Mouse (Mus musculus): ENCODE results near the gene Fbxo8. TPM values are rescaled to one million over a fixed set of nuclear protein-coding genes. Genes with fewer than 3 reads are reported as not detected.

Gene Fbxo8
- polyA plus RNA-seq, 1 experiment from 2014 or later, result 44.8 TPM

GRCm38 (mm10) chr8:56540706-56541105, 10.2 kb upstream of the Fbxo8 start:
- Histone ChIP-seq H3K4me3 (ENCODE audit: low read length) (no peak overlapping the region), H3K27me3 (replicated peaks; ENCODE audit: control insufficient read depth, insufficient read depth, low read length) (no peaks in the 10 kb centered on the region), H3K36me3 (ENCODE audit: control insufficient read depth, insufficient read depth, low read length) (0 out of 2 replicates have a peak, but pooled peaks cover 6% of the 10 kb centered on the region), H3K4me2 (ENCODE audit: low read depth, low read length) (no peak overlapping the region), H3K4me1 (ENCODE audit: control insufficient read depth, insufficient read depth, low read length) (no peaks in the 10 kb centered on the region), H3K27ac (ENCODE audit: low read length) (no peak overlapping the region), H3K9me3 (ENCODE audit: control insufficient read depth, low read length) (no peaks in the 10 kb centered on the region), H3K9ac (ENCODE audit: low read depth, low read length) (no peak overlapping the region)
- WGBS, result 83% methylated on average over 7 of the region's 7 CpGs
- ATAC-seq, result no peak

GRCm38 (mm10) chr8:56547866-56548265, 3.0 kb upstream of the Fbxo8 start:
- Histone ChIP-seq H3K27ac (ENCODE audit: low read length) (no peak overlapping the region), H3K36me3 (ENCODE audit: control insufficient read depth, insufficient read depth, low read length) (no peaks in the 10 kb centered on the region), H3K4me2 (ENCODE audit: low read depth, low read length) (no peak overlapping the region), H3K9me3 (ENCODE audit: control insufficient read depth, low read length) (no peaks in the 10 kb centered on the region), H3K27me3 (replicated peaks; ENCODE audit: control insufficient read depth, insufficient read depth, low read length) (no peaks in the 10 kb centered on the region), H3K4me3 (ENCODE audit: low read length) (no peak overlapping the region), H3K9ac (ENCODE audit: low read depth, low read length) (no peak overlapping the region), H3K4me1 (ENCODE audit: control insufficient read depth, insufficient read depth, low read length) (peaks cover 3% of the 10 kb centered on the region)
- ATAC-seq, result no peak
- 95% methylated on average over 2 of the region's 2 CpGs for WGBS

GRCm38 (mm10) chr8:56551361-56551852, 517 bp downstream of the Fbxo8 start:
- Histone ChIP-seq H3K36me3 (ENCODE audit: control insufficient read depth, insufficient read depth, low read length) (no peaks in the 10 kb centered on the region), H3K4me2 (ENCODE audit: low read depth, low read length) (peak overlapping the region; percentile 57), H3K4me3 (ENCODE audit: low read length) (peak overlapping the region; percentile 94), H3K27ac (ENCODE audit: low read length) (peak overlapping the region; percentile 90), H3K9ac (ENCODE audit: low read depth, low read length) (peak overlapping the region; percentile 91), H3K4me1 (ENCODE audit: control insufficient read depth, insufficient read depth, low read length) (peaks cover 3% of the 10 kb centered on the region), H3K9me3 (ENCODE audit: control insufficient read depth, low read length) (no peaks in the 10 kb centered on the region), H3K27me3 (replicated peaks; ENCODE audit: control insufficient read depth, insufficient read depth, low read length) (no peaks in the 10 kb centered on the region)
- WGBS, result under 1% methylated on average over 28 of the region's 28 CpGs
- peak; percentile 96 for ATAC-seq

GRCm38 (mm10) chr8:56552045-56552444, 1.2 kb downstream of the Fbxo8 start:
- Histone ChIP-seq H3K9ac (ENCODE audit: low read depth, low read length) (peak overlapping the region; percentile 44; the same call in 1 of the 2 replicates), H3K4me1 (ENCODE audit: control insufficient read depth, insufficient read depth, low read length) (peaks cover 3% of the 10 kb centered on the region), H3K27me3 (replicated peaks; ENCODE audit: control insufficient read depth, insufficient read depth, low read length) (no peaks in the 10 kb centered on the region), H3K27ac (ENCODE audit: low read length) (no peak overlapping the region), H3K4me2 (ENCODE audit: low read depth, low read length) (peak overlapping the region; percentile 57), H3K4me3 (ENCODE audit: low read length) (peak overlapping the region; percentile 94), H3K36me3 (ENCODE audit: control insufficient read depth, insufficient read depth, low read length) (no peaks in the 10 kb centered on the region), H3K9me3 (ENCODE audit: control insufficient read depth, low read length) (no peaks in the 10 kb centered on the region)
- 20% methylated on average over 10 of the region's 10 CpGs for WGBS
- ATAC-seq, result 0 out of 2 replicates have a peak, but pooled peaks have one; percentile 24

- 65% methylated on average over 5 of the region's 5 CpGs for WGBS
- Histone ChIP-seq H3K27me3 (replicated peaks; ENCODE audit: control insufficient read depth, insufficient read depth, low read length) (no peaks in the 10 kb centered on the region), H3K36me3 (ENCODE audit: control insufficient read depth, insufficient read depth, low read length) (no peaks in the 10 kb centered on the region), H3K4me1 (ENCODE audit: control insufficient read depth, insufficient read depth, low read length) (peaks cover 3% of the 10 kb centered on the region), H3K4me3 (ENCODE audit: low read length) (no peak overlapping the region), H3K4me2 (ENCODE audit: low read depth, low read length) (peak overlapping the region; percentile 32; the same call in 1 of the 2 replicates), H3K9ac (ENCODE audit: low read depth, low read length) (no peak overlapping the region), H3K27ac (ENCODE audit: low read length) (no peak overlapping the region), H3K9me3 (ENCODE audit: control insufficient read depth, low read length) (no peaks in the 10 kb centered on the region)
- no peak for ATAC-seq
Observed at GRCm38 (mm10) chr8:56552551-56553103, 1.7 kb downstream of the Fbxo8 start.

GRCm38 (mm10) chr8:56564399-56565047, 13.6 kb downstream of the Fbxo8 start:
- H3K9me3 ChIP-seq (ENCODE audit: control insufficient read depth, low read length), result no peaks in the 10 kb centered on the region
- ATAC-seq, result no peak
- H3K27ac ChIP-seq (ENCODE audit: low read length), result no peak overlapping the region
- no peak overlapping the region for H3K4me3 ChIP-seq (ENCODE audit: low read length)
- no peaks in the 10 kb centered on the region for H3K4me1 ChIP-seq (ENCODE audit: control insufficient read depth, insufficient read depth, low read length)
- 76% methylated on average over 4 of the region's 4 CpGs for WGBS
- H3K36me3 ChIP-seq (ENCODE audit: control insufficient read depth, insufficient read depth, low read length), result no peaks in the 10 kb centered on the region
- no peak overlapping the region for H3K9ac ChIP-seq (ENCODE audit: low read depth, low read length)
- H3K4me2 ChIP-seq (ENCODE audit: low read depth, low read length), result no peak overlapping the region
- H3K27me3 ChIP-seq (replicated peaks; ENCODE audit: control insufficient read depth, insufficient read depth, low read length), result no peaks in the 10 kb centered on the region

GRCm38 (mm10) chr8:56566856-56567255, 16.0 kb downstream of the Fbxo8 start:
- Histone ChIP-seq H3K27me3 (replicated peaks; ENCODE audit: control insufficient read depth, insufficient read depth, low read length) (no peaks in the 10 kb centered on the region), H3K4me1 (ENCODE audit: control insufficient read depth, insufficient read depth, low read length) (no peaks in the 10 kb centered on the region), H3K27ac (ENCODE audit: low read length) (no peak overlapping the region), H3K9me3 (ENCODE audit: control insufficient read depth, low read length) (no peaks in the 10 kb centered on the region), H3K9ac (ENCODE audit: low read depth, low read length) (no peak overlapping the region), H3K4me2 (ENCODE audit: low read depth, low read length) (no peak overlapping the region), H3K36me3 (ENCODE audit: control insufficient read depth, insufficient read depth, low read length) (no peaks in the 10 kb centered on the region), H3K4me3 (ENCODE audit: low read length) (no peak overlapping the region)
- ATAC-seq, result no peak
- WGBS, result 94% methylated on average over 9 of the region's 9 CpGs

- Histone ChIP-seq H3K27ac (ENCODE audit: low read length) (no peak overlapping the region), H3K9ac (ENCODE audit: low read depth, low read length) (no peak overlapping the region), H3K4me2 (ENCODE audit: low read depth, low read length) (no peak overlapping the region), H3K27me3 (replicated peaks; ENCODE audit: control insufficient read depth, insufficient read depth, low read length) (no peaks in the 10 kb centered on the region), H3K4me3 (ENCODE audit: low read length) (no peak overlapping the region), H3K4me1 (ENCODE audit: control insufficient read depth, insufficient read depth, low read length) (no peaks in the 10 kb centered on the region), H3K36me3 (ENCODE audit: control insufficient read depth, insufficient read depth, low read length) (no peaks in the 10 kb centered on the region), H3K9me3 (ENCODE audit: control insufficient read depth, low read length) (no peaks in the 10 kb centered on the region)
- no peak for ATAC-seq
- WGBS, result 93% methylated on average over 4 of the region's 4 CpGs
Observed at GRCm38 (mm10) chr8:56580918-56581317, 30.0 kb downstream of the Fbxo8 start.

- Histone ChIP-seq H3K9ac (ENCODE audit: low read depth, low read length) (no peak overlapping the region), H3K4me3 (ENCODE audit: low read length) (no peak overlapping the region), H3K27ac (ENCODE audit: low read length) (no peak overlapping the region), H3K27me3 (replicated peaks; ENCODE audit: control insufficient read depth, insufficient read depth, low read length) (no peaks in the 10 kb centered on the region), H3K9me3 (ENCODE audit: control insufficient read depth, low read length) (no peaks in the 10 kb centered on the region), H3K36me3 (ENCODE audit: control insufficient read depth, insufficient read depth, low read length) (no peaks in the 10 kb centered on the region), H3K4me2 (ENCODE audit: low read depth, low read length) (no peak overlapping the region), H3K4me1 (ENCODE audit: control insufficient read depth, insufficient read depth, low read length) (no peaks in the 10 kb centered on the region)
- no peak for ATAC-seq
Observed at GRCm38 (mm10) chr8:56582841-56583240, 32.0 kb downstream of the Fbxo8 start.

Data from intestine, embryonic 16.5 days (tissue).